Mouse (Mus musculus): ENCODE measurements around the gene Fam126a. TPM values are rescaled to one million over a fixed set of nuclear protein-coding genes. Genes with fewer than 3 reads are reported as not detected.

The Fam126a gene
- total RNA-seq, 4 experiments from 2014 or later: 17.3 to 20.5 (median 18.6) TPM

GRCm38 (mm10) chr5:23994231-23994630, 36.3 kb downstream of the Fam126a start:
- DNase-seq (ENCODE audit: low spot score in 2 of 2): no peak

- DNase-seq (ENCODE audit: low spot score in 2 of 2): no peak
Observed at GRCm38 (mm10) chr5:23993553-23993894, 37.0 kb downstream of the Fam126a start.

- peak in 1 of 2 experiments; percentile 17 for DNase-seq (ENCODE audit: low spot score in 2 of 2)
Observed at GRCm38 (mm10) chr5:23992876-23993552, 37.5 kb downstream of the Fam126a start.

GRCm38 (mm10) chr5:23990001-23990400, 40.5 kb downstream of the Fam126a start:
- no peak for DNase-seq (ENCODE audit: low spot score in 2 of 2)

GRCm38 (mm10) chr5:23987792-23988191, 42.7 kb downstream of the Fam126a start:
- no peak for DNase-seq (ENCODE audit: low spot score in 2 of 2)

GRCm38 (mm10) chr5:23982081-23982480, 48.4 kb downstream of the Fam126a start:
- DNase-seq (ENCODE audit: low spot score in 2 of 2): no peak

GRCm38 (mm10) chr5:23978516-23978915, 52.0 kb downstream of the Fam126a start:
- no peak for DNase-seq (ENCODE audit: low spot score in 2 of 2)

GRCm38 (mm10) chr5:23974994-23975575, 55.4 kb downstream of the Fam126a start:
- DNase-seq (ENCODE audit: low spot score in 2 of 2): no peak

- DNase-seq (ENCODE audit: low spot score in 2 of 2): no peak
Observed at GRCm38 (mm10) chr5:23967705-23968104, 62.8 kb downstream of the Fam126a start.

GRCm38 (mm10) chr5:23964599-23965165, 65.8 kb downstream of the Fam126a start:
- DNase-seq (ENCODE audit: low spot score in 2 of 2): no peak

GRCm38 (mm10) chr5:23953047-23953446, 77.4 kb downstream of the Fam126a start:
- no peak for DNase-seq (ENCODE audit: low spot score in 2 of 2)

GRCm38 (mm10) chr5:23948071-23948470, 82.4 kb downstream of the Fam126a start:
- no peak for DNase-seq (ENCODE audit: low spot score in 2 of 2)

- DNase-seq (ENCODE audit: low spot score in 2 of 2): no peak
Observed at GRCm38 (mm10) chr5:23945056-23945455, 85.4 kb downstream of the Fam126a start.

GRCm38 (mm10) chr5:23943534-23943933, 87.0 kb downstream of the Fam126a start:
- no peak for DNase-seq (ENCODE audit: low spot score in 2 of 2)

GRCm38 (mm10) chr5:23923481-23924165, 106.9 kb downstream of the Fam126a start:
- no peak for DNase-seq (ENCODE audit: low spot score in 2 of 2)

- no peak for DNase-seq (ENCODE audit: low spot score in 2 of 2)
Observed at GRCm38 (mm10) chr5:23922516-23923291, 107.8 kb downstream of the Fam126a start.

GRCm38 (mm10) chr5:23921316-23921715, 109.2 kb downstream of the Fam126a start:
- DNase-seq (ENCODE audit: low spot score in 2 of 2): no peak

- DNase-seq (ENCODE audit: low spot score in 2 of 2): no peak
Observed at GRCm38 (mm10) chr5:23919892-23920731, 110.4 kb downstream of the Fam126a start.

GRCm38 (mm10) chr5:23917301-23917700, 113.2 kb downstream of the Fam126a start:
- DNase-seq (ENCODE audit: low spot score in 2 of 2): no peak

GRCm38 (mm10) chr5:23911556-23911955, 118.9 kb downstream of the Fam126a start:
- no peak for DNase-seq (ENCODE audit: low spot score in 2 of 2)

GRCm38 (mm10) chr5:23909256-23909655, 121.2 kb downstream of the Fam126a start:
- no peak for DNase-seq (ENCODE audit: low spot score in 2 of 2)

All from left cerebral cortex, adult 8-10 months (tissue).